Mouse (Mus musculus) olfactory bulb, adult 2 months (tissue): ENCODE measurements around the gene Tspan5. TPM values are rescaled to one million over a fixed set of nuclear protein-coding genes. Genes with fewer than 3 reads are reported as not detected.

Source experiments
- H3K27ac ChIP-seq: fragments of 200-500 bp; 2 replicates; pipeline ENCODE4 v1.5.1; 2012; ENCODE audit warnings: low read depth, low read length; ENCODE audit not compliant: insufficient read depth
- H3K4me1 ChIP-seq: fragments of 200-500 bp; 2 replicates; pipeline ENCODE4 v1.6.1; 2012; ENCODE audit warnings: low read length; ENCODE audit not compliant: control insufficient read depth, insufficient read depth
- H3K4me3 ChIP-seq: fragments of 200-500 bp; 2 replicates; pipeline ENCODE4 v1.5.1; 2012; ENCODE audit warnings: mild to moderate bottlenecking, low read depth, low read length, moderate library complexity; ENCODE audit not compliant: insufficient read depth
- CTCF ChIP-seq: fragments of 200-500 bp; IDR thresholded peaks from 2 replicates; pipeline ENCODE4 v1.5.1; 2012; ENCODE audit warnings: low read depth, mild to moderate bottlenecking, low read length, moderate library complexity; ENCODE audit not compliant: insufficient read depth
- POLR2A ChIP-seq: fragments of 200-500 bp; IDR thresholded peaks from 2 replicates; pipeline ENCODE4 v1.6.1; 2012; ENCODE audit warnings: mild to moderate bottlenecking, low read depth, low read length, moderate library complexity; ENCODE audit not compliant: insufficient read depth
- WGBS: fragments of 180-500 bp; shearing (Covaris S2); methylation state at CpG from one replicate; pipeline ENCODE4 v1.1.7; 2018; 5-methylcytosine and 5-hydroxymethylcytosine counted together
- polyA plus RNA-seq: library from polyadenylated mRNA; stranded (reverse); fragments of >200 nt; gene quantifications from 2 replicates; pipeline ENCODE4 v1.2.4, GENCODE M21; 2012; ENCODE audit warnings: low replicate concordance; ENCODE audit not compliant: missing spikeins, insufficient read depth, insufficient read length

Tspan5 gene
- polyA plus RNA-seq = not detected in 2 replicates

DNA sequence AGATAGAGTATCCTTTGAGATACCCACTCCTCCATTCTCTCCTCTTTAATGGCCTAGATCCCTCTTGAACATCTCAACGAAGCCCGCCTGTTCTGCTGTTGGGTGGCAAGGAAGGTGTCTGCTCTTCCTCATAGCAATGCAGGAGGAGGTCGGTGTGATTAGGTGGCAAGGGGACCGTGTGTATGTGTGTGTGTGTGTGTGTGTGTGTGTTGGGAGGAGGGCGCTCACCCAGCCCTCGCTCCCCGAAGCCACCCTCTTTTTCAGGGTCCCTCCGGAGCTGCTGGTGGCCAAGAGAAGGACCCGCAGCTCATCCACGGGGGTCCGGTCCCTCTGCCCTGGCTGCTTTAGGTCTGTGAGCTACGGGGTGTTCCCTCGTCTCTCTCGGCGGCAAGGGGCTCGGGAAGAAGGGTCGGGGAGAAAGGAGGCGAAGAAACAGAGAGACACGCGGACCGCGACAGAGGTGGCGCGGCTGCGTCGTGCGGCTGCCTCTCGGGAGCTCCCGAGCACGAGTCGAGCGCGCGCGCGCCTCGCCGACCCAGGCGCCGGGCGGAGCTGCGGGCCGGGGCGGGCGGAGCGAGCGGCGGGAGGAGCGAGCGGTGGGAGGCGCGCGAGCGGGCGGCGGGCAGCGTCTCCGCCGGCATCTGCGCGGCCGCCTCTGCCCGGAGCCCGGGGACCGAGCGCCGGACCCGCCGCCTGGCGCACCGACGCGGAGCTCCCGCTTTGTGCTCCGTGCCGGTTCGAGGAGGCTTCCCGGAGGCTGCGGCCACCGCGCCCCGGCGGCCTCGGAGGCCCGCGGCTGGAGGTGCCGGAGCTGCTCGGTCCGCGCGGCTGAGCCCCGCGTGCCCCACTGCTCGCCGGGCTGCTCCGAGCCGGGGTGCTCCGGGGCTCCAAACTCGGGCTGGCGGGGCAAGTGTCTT is at the start of gene Tspan5:
Gene Tspan5 (plus strand): TSS at position 547 of the 917 bp plus-strand sequence.
- 1% methylated on average over 97 of the region's 100 CpGs for WGBS
- TF ChIP-seq CTCF (no peak), POLR2A (peak; percentile 92)
- H3K4me3 ChIP-seq = peak within 1 kb of the TSS; percentile 78
- H3K4me1 ChIP-seq = peaks cover 14% of the 10 kb centered on the region
- H3K27ac ChIP-seq = peak within 1 kb of the TSS; percentile 84

DNA sequence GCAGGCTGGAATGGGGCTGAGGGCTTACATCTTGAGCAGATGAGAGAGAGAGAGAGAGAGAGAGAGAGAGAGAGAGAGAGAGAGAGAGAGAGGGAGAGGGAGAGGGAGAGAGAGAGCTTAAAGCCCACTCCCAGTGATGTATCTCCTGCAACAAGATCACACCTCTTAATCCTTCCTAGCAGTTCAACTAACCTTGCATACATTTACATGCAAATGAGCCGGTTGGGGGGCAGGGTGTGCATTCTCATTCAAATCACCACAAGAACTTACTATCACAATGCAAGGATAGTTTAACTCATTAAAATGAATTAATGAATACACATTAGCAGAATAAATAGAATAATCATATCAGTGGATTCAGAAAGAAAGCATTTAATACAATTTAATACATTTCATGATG is 49.7 kb upstream of the Tspan5 start:
- H3K27ac ChIP-seq = no peak overlapping the region
- H3K4me3 ChIP-seq = no peak overlapping the region
- TF ChIP-seq CTCF = no peak
- TF ChIP-seq POLR2A = no peak
- 52% methylated on average over 1 of the region's 1 CpGs for WGBS
- peaks cover 3% of the 10 kb centered on the region; the same call in 1 of the 2 replicates for H3K4me1 ChIP-seq

DNA sequence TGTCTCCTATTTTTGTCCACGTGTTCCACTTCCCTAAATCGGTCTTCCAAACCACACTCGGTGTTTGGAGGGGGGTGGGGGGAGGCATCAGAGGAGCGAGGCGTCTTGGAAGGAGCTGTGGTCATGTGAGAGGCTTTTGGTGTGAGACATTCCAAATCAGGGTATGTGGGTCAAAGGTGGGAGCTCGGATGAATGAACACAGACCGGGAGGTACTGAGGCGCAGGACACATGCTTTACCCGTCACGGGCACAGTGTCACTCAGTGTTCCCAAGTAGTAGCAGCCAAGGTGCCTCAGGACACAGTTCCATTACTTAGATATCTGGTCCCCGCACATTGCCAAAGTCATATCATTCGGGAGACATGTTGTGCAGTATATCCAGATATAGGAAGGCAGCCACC is 38.6 kb upstream of the Tspan5 start:
- 89% methylated on average over 12 of the region's 12 CpGs for WGBS
- no peak for TF ChIP-seq POLR2A
- TF ChIP-seq CTCF = no peak
- Histone ChIP-seq H3K27ac (no peak overlapping the region), H3K4me1 (peaks cover 10% of the 10 kb centered on the region; the same call in 1 of the 2 replicates), H3K4me3 (no peak overlapping the region)

DNA sequence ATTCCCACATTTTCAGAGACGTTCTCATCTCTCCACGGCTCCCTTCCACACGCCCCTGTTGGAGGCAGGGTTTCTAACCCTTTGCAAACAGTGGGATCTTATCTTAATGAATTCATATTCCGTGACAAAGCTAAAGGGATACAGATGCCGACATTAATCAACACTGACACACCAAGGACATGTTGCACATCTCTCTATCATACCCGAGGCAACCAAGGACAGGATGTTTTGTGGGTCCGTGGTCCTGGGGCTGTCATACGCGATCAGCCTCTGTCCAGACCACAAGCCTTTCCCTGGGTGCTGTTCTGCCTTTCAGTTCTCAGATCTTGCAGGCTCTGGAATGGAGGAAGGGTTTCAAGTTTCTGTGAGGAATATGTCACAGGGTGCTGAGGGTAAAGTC is 37.5 kb upstream of the Tspan5 start:
- TF ChIP-seq POLR2A (no peak), CTCF (no peak)
- no peak overlapping the region for H3K4me3 ChIP-seq
- H3K27ac ChIP-seq = no peak overlapping the region
- peaks cover 16% of the 10 kb centered on the region for H3K4me1 ChIP-seq
- 94% methylated on average over 9 of the region's 9 CpGs for WGBS

DNA sequence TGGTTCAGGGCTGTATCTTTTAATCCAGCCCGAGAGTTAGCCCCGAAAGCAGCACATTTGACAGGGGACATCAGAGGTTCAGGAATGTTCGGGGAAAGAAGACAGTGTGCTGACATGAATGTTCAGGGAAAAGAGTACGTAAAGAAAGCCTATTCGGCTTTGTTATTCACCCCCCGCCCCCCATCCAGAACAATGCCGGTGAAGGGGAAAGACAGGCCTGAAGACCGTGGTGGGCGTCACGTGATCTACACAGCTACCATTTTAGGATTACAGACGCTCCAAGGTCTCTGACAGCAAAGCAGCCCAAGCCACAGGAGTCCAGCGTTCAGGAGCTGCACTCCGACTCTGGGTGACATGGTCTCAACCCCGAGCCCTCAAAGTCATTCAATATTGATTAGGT is 36.1 kb upstream of the Tspan5 start:
- H3K4me3 ChIP-seq = no peak overlapping the region
- no peak overlapping the region for H3K27ac ChIP-seq
- 68% methylated on average over 14 of the region's 14 CpGs for WGBS
- H3K4me1 ChIP-seq = peaks cover 16% of the 10 kb centered on the region
- TF ChIP-seq POLR2A = no peak
- TF ChIP-seq CTCF = no peak

DNA sequence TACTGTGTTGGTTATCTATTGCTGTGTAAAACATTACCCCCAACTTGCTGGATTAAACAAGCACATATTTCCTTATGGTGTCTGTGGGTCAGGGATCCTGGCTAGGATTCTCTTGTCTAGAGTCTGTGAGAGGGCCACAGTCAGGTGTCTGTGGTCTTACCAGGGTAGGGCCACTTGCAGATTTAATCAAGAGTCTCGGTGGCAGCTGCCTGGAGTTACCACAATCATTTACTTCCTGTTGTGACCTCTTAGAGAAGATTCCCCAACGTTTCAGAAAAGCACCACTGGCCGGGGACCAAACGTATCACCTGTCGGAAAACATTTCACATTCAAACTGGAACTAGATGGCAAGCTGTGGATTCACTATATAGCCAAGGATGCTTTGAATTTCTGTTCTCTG is 32.8 kb upstream of the Tspan5 start:
- Histone ChIP-seq H3K4me3 (no peak overlapping the region), H3K4me1 (peaks cover 21% of the 10 kb centered on the region), H3K27ac (no peak overlapping the region)
- 83% methylated on average over 5 of the region's 5 CpGs for WGBS
- TF ChIP-seq CTCF = no peak
- TF ChIP-seq POLR2A = no peak

DNA sequence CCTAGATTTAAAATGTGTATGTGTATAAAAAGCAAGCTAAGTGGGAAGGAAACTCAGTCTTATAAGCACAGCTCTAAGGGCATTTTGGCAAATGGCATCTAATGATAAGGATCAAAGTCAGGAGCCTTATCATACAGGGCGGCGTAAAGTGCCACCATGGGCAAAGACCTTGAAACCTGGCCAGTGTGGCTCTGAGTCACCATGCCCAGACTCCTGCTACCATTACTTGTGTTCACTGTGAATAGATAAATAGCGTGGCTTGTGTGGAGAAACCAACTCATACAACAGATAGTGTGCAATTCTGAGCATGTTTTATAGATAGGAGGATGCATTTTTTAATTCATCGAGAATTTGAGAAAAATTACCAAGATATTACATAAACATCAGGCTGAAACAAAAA is 30.0 kb upstream of the Tspan5 start:
- 84% methylated on average over 4 of the region's 4 CpGs for WGBS
- H3K27ac ChIP-seq = no peak overlapping the region
- TF ChIP-seq CTCF = no peak
- TF ChIP-seq POLR2A = no peak

DNA sequence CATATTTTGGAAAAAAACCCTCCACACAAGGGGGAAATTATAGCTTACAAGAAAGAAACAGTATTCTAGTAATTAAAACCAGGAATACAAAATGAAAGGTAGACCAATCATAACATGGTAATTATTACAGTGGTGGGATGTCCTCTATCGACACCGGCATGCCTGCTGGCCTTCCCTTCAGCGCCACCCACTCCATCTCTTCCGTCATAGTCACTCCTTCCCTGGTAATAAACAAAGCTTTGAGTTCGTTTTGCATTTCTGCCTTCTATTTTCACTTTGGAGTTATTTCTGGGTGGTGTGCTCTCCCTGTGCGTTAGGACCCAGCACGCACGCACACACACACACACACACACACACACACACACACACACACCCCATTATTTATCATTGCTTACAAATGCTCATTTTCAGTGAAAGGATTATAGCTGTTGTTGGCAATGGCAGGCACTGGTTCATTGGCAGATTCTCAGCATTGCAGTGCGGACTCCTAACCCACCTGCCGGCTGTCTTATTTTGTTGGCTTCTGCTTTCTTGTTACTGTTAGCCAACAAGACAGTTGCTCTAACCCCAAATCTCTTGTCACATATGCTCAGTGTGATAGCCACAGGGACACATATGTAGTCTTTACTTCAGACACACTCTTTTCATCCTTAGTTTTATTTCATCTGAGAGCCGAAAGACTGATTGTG is 29.4 kb upstream of the Tspan5 start:
- TF ChIP-seq CTCF (no peak), POLR2A (no peak)
- Histone ChIP-seq H3K4me1 (peaks cover 12% of the 10 kb centered on the region), H3K4me3 (peak overlapping the region; percentile 0; the same call in 1 of the 2 replicates), H3K27ac (no peak overlapping the region)
- WGBS = 29% methylated on average over 11 of the region's 11 CpGs

More for the DNA sequence above, 30.0 kb upstream of the Tspan5 start:
- Histone ChIP-seq H3K4me1 (peaks cover 12% of the 10 kb centered on the region), H3K4me3 (no peak overlapping the region)

DNA sequence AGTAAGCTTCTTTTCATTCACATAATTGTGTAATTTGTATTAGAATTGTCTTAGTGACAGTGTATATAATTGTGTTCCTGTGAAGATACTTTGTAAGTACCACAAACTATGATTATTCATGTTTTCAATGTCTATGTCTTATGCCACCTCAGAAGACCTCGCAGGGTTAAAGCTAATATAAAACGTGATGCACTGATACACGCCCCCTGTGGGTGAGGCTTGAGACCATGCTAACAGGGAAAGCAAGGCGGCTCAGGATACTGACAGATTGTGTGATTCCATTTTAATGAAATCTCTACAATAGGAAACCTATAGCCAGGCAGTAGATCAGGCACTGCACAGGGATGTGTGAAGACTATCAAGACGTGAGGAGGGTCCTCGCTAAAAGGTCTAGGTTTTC is 28.9 kb upstream of the Tspan5 start:
- Histone ChIP-seq H3K4me1 (peaks cover 12% of the 10 kb centered on the region), H3K4me3 (no peak overlapping the region), H3K27ac (no peak overlapping the region)
- WGBS = 46% methylated on average over 6 of the region's 6 CpGs
- no peak for TF ChIP-seq POLR2A
- TF ChIP-seq CTCF = no peak
